Mouse (Mus musculus) frontal cortex, postnatal 36 days (tissue): Measurements from ENCODE around the gene Isoc2a.
"Not testable (repeated sequence)": the region's sequence is repeated elsewhere in the genome, so short reads cannot be mapped to it uniquely, and the experiment has no call there.

Source experiments
- DNase-seq, 2 experiments: peaks; one replicate each; pipeline ENCODE4 v3.0.0; 2022; ENCODE audit warnings: low spot score in 2 of 2

Gene Isoc2a

DNA sequence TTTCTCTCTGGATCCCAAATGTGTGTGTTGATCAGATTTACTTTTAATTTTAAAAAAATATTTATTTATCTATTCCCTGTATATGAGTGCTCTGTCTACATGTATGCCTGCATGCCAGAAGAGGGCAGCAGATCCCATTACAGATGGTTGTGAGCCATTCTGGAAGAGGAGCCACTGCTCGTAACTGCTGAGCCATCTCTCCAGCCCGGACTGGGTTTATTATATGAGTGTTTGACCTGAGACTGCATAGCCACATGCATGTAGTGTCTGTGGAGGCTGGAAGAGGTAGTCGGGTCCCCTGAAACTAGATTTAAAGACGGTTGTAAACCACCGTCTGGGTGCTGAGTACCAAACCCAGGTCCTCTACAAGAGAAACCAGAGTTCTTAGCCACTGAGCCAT, 11.9 kb upstream of the Isoc2a start:
- DNase-seq: peak in 1 of 2 experiments; percentile 37

DNA sequence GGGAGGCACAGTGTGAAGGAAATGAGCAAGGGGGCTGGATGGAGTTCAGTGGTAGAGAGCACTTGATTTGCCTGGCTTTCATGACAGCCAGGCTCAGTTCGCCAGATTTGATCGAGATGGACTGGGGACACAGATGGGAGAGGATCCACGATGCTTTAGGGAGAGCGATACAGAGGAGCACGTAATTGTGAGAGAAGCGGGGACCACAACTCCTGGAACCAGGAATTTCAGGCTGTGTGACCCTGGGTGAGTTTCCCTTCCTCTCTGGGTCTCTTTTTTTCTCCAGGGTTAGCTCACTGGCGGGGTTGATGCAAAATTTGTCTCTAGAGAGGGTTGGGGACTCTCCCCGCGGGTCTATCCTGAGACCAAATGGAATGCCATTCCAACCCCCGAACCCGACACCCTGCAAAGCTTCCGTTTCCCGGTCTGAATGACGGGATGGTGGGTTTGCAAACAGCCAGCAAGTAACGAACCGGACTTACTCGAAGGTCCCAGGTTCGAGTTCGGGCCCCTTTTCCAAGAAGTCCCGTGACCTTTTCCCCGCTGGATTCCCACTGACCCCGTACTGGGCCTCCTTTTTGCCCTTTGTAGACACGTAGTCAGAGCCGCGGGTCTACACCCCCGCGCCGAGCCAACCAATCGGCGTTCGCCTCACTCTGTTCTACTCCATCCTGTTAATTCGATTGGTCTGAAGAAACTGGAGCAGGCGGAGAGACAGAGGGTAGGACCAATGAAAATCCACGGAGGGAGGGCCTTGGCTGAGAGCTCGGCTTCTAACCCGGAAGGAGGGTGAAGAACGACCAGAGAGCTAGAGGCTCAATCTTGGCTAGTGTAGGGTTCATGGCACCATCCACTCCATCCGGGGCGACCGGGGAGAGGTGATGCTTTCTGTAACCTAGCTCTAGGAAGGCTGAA, 11.1 kb upstream of the Isoc2a start:
- DNase-seq: peak; percentile 93 to 98

DNA sequence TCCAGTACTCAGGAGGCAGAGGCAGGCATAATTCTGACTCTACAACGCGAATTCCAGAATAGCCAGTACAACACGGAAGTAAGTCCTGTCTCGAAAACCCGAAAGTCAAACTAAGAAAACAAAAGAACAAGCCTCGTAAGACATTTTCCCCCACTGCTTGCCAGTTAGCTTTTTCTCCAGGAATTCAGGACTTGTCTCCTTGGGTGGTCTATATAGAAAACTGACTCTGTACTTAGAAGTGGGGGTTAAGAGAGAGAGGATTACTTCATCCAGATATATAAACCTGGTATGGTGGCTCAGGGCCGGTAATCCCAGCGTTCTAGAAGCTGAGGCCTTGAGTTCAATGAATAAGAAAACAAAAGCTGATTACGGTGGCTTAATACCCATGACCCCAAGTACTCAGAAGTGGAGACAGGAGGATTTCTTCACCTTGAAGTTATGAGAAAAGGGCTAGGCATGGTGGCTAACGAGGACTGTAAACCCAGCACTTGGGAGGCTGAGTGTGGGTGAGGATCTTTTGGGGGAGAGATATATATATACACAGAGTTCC, 10.2 kb upstream of the Isoc2a start:
- no peak for DNase-seq

DNA sequence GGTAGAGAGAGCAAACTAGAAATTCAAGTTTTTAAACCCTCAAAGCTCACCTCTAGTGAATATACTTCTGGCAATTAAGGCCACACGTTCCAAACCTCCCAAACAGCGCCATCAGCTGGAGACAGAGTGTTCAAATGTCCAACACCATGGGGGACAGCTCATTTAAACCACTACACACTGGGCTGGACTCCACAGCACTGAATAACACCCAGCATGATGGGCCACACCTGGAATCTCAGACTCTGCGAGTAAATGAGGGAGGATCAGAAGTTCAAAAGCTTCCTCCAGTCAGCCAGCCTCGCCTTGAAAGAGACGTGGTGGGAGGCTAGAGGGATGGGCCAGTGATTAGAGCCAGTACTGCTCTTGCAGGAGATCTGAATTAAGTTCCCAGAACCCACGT, 6.8 kb upstream of the Isoc2a start, which contains the start of gene Isoc2b:
Gene Isoc2b (minus strand): TSS at position 126 of the 400 bp plus-strand sequence.
- no peak for DNase-seq

DNA sequence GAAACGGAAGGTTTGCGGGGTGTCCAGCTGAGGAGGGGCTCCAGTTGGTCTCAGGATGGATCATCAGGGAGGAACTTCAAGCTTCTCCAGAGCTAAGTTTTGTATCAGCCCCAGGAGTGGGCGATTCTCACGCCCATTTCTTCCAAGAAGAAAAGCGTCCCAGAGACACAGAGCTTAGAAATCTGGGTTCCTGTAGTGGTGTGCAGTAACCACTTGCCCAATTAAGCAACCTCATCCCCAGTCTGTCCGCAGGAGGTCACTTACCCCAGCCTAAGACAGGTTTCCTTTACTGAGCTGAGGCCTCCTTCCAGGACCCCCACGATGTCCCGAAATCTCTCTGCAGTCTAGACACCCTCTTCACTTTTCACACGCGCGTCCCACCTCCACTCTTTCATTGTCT, 273 bp downstream of the Isoc2a start:
- DNase-seq: no peak

DNA sequence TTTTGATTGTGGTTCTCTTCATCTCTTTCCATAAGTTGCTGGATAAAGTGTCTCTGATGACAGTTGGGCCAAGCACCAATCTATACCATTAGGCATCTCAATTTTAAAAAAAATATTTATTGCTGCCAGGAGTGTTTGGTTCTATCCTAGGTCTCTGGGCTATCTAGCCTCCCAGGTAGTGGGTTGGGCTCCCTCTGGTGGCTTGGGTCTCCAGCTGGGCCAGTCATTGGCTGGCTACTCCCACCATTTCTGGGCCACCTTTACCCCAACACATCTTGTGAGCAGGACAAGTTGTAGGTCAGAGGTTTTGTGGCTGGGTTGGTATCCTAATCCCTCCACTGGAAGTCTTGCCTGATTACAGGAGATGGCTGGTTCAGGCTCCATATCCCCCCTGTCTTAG, 1.2 kb downstream of the Isoc2a start:
- no peak for DNase-seq

DNA sequence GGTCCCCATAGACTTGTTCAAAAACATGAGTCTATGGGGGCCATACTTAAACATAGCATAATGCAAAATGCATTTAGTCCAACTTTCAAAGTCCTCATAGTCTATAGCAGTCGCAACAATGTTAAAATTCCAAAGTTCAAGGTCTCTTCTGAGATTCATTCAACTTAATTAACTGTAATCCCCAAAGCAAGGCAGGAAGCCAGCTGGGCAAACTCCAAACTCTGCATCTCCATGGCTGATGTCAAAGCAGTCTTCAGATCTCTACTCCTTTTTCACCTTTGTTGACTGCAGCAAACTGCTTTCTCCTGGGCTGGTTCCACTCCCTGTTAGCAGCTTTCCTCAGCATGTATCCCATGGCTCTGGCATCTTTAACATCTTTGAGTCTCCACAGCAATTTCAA, 2.1 kb downstream of the Isoc2a start:
- not testable (repeated sequence) for DNase-seq

DNA sequence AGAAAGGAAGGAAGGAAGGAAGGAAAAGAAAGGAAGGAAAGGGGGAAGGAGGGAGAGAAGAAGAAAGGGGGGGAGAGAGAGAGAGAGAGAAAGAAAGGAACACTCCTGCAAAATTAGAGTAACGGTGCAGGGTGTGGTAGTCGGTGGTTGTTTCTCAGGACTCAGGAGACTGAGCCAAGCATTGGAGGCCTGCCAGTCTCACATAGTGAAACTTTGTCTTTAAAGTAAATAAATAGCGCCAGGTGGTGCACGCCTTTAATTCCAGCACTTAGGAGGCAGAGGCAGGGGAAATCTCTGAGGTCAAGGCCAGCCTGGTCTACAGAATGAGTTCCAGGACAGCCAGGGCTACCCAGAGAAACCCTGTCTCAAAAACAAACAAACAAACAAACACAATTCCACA, 9.7 kb downstream of the Isoc2a start:
- DNase-seq: no peak

DNA sequence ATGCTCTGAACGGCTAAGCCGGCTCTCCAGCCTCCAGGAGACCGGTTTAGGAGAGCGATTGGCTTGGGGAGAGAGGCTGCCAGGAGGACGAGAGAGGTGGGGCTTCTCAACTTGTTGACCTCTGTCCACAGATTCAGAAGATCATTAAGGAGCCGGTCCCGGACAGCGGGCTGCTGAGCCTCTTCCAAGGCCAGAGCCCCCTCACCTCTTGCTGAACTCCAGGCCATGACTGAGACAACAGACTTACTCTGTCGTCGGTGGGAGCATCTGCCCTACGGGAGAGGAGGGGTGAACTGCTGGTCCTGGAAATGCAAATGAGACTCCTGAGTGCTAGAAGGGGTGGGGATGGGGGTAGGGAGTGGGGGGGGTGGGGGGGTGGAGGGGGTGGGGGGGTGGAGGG, 18.2 kb downstream of the Isoc2a start:
- no peak for DNase-seq

DNA sequence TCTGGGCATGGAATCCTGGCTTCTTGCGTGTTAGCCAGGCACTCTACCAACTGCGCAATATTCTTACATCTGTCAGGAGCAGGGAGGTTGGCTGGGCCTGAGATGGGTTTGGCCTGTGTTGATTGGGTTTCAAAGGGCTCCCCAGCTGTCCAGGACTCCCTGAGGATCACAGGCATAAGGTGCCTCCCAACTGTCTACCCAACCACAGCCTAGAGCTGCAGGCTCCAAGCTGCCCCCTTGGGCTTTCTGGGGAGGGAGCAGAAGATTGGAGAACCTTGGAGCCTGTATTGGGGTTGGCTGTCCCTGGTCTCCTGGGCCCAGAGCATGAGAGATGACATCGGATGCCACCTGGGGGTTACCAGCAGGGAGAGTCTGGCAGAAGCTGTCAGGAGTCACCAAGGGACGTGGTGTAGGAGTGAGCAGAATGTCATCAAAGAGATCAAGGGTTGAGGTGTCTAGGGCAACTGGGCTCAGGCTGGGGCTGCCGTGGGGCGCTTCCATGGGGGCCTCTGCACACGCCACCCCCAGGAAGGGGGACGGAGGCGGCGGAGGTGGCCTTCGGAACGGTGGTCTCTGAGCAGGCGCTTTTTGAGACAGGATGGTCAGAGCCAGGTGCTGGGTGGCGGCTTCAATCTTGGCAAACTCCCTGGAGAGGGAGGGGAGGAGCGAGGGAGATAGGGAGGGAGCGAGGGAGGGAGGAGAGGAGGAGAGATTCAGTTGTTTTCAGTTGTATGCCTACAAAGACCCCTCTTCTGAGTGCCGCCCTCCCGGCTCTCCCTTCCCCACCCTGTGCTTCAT, 22.1 kb downstream of the Isoc2a start:
- DNase-seq: no peak

DNA sequence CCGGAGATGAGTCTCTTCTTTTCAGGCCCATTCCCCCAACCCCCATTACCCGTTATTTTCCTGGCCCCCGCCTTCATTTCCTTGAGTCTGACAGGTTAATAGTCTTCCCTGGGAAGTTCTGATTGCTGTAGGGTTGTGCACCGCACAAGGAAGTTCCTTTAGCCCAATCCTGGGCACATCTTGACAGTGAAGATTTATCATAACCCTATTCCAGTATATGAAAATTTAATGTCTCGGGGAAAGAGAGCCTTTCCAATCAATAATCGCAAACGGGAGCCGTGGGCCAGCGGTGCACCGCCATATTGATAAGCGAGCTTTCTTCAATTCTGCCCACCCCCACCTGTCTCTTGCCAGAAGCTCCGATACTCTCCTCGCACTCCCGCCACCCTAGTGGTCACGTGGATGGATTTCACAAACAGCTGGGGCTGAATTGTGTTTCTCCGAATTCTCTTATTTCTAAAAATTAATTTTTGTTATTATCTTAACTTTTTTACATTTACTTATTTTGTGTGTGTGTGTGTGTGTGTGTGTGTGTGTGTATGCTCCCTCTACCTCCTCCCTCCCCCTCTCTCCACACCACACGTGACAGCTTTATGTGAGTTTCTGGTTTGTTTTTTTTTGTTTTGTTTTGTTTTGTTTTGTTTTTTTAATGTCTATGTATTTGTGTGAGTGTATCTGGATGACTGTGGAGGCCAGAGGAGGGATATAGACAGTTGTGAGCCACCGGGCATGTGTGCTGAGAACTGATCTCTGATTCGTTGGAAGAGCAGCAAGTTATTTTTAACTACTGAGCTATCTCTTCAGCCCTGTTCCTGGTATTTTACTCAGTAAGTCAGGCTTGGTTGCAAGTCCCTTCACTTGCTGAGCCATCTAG, 22.9 kb downstream of the Isoc2a start:
- DNase-seq: no peak

DNA sequence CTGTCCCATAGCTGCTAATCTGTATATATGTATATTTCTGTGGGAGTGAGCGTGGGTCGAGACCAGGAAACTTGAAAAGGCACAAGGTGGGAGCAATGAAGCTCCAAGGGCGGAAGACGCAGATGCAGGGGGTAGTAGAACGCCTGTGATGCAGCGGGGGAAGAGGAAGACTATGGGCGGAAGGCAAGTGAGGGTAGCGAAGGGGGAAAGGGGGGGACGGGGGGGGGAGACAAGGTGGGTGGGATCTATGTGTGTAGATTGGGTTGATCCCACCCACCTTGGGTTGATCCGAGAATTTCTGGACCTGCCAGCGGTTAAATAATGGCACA, 23.5 kb downstream of the Isoc2a start:
- no peak for DNase-seq

DNA sequence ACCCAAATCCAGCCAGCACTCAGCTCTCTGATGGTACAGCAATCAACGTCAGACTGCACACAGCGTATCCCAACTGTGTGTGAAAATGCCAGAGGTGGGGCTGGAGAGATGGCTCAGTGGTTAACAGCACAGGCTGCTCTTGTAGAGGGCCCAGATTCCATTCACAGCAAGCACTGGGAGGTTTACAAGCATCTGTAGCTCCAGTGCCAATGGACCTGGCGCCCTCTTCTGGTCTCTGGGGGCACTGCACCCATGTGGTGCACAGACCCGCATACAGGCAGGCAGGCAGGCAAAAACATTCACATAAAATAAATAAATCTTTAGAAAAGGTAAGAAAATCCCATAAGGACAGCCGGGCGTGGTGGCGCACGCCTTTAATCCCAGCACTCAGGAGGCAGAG, 24.2 kb downstream of the Isoc2a start:
- no peak for DNase-seq

DNA sequence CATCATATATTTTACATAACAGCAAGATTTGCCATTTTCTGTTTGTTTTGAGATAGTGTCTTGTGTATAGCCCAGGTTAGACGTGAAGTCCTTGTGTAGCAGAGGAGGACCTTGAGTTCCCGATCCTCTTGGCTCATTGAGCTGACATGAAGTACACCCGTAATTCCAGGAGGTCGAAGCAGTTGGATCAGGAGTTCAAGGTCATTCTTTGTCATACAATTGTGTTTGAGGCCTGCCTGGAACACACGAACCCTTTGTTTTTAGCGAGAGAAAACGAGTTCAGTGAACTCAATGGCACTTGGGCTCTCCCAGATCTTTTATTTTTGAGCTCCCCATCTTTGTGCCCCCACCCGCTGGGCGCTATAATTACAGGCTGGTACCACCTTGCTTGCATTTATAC, 25.5 kb downstream of the Isoc2a start:
- DNase-seq: no peak

DNA sequence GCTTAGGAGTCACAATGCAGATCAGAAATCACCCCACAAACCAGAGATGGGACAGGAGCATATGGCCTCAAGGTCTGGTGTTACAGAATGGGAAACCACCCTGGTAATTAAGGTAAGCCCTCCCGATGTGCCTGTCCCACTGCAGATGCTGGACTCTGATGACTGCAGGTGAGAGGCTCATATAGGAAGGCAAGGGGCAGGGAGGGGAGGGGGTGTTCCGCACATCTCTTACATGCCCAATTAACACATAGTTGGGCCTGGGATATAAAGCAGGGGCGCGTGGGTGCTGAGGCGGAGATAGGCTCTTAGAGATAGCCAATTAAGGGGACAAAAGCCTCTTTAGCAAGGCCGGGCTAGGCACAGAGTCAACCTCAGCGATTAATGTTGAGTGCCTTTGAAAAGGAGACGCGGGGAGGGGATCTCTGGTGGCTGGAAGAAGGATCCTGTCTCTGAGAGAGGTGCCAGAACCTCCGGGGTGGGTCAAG, 29.6 kb downstream of the Isoc2a start, which contains the start of gene Gm36210:
Gene Gm36210 (minus strand): TSS at position 51 of the 485 bp plus-strand sequence.
- DNase-seq: no peak

DNA sequence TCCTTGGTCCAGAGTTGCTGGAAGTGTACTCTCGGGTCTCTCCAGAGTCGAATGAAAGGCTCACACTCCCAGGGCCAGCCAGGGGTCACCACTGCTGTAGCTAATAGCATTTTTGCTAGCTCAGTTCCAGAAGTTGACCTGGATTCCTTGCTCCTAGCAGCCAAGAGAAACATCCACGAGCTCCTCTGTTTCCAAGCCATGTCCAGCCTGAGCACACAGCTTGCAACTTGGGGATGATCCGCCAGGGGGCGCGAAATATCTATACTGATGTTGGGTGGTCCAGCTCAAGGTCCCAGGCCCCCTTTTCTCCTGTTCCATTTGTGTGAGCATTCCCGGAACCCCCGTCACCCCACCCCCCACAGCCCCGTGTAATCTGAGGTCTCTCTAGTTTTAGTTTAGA, 34.6 kb downstream of the Isoc2a start:
- DNase-seq: peak in 1 of 2 experiments; percentile 45

DNA sequence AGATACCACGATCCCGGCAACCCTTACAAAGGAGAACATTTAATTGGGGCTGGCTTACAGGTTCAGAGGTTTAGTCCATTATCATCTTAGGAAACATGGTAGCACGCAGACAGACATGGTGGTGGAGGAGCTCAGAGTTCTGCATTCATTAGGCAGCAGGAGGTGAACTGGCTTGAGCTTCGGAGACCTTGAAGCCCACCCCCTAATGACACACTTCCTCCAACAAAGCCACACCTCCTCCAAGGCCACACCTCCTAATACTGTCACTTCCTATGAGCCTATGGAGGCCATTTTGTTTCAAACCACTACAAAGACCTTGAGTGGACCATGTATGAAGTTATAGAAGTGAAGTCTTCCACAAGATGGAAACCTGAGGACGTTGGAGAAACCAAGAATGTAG, 35.3 kb downstream of the Isoc2a start:
- no peak for DNase-seq

DNA sequence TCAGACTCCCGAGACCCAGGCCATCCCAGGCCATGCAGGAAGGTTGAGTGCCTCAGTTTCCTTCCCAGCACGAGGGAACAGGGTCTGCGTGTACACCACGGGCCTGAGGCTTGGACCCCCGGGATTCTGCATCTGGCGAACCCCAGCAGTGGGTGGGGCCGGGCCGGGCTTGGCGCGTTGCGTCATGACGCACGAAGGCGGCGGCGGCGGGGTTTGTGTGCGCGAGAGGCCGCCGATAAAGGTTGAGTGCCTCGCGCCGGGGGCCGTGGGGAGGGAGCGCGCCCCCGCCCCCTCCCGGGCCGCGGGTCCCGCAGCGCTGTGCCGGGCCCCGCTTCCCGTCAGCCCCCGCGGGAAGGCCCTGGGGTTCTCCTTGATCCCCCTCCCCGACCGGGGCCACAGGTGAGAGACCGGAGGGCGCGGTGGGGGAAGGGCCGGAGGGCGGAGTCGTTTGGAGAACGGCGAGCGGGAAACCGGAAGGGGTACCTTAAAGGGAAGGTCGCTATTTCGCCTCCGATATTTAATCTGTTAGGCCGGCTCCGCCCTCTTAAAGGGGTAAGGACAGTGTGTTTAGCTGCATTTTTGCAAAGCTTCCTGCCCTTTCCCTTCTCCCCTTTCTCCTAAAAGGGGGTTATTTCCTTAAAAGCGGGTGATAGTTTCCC, 38.2 kb downstream of the Isoc2a start, which contains the start of gene Zfp628:
Gene Zfp628 (plus strand): TSS at position 211 of the 659 bp plus-strand sequence.
- peak; percentile 91 to 96 for DNase-seq

DNA sequence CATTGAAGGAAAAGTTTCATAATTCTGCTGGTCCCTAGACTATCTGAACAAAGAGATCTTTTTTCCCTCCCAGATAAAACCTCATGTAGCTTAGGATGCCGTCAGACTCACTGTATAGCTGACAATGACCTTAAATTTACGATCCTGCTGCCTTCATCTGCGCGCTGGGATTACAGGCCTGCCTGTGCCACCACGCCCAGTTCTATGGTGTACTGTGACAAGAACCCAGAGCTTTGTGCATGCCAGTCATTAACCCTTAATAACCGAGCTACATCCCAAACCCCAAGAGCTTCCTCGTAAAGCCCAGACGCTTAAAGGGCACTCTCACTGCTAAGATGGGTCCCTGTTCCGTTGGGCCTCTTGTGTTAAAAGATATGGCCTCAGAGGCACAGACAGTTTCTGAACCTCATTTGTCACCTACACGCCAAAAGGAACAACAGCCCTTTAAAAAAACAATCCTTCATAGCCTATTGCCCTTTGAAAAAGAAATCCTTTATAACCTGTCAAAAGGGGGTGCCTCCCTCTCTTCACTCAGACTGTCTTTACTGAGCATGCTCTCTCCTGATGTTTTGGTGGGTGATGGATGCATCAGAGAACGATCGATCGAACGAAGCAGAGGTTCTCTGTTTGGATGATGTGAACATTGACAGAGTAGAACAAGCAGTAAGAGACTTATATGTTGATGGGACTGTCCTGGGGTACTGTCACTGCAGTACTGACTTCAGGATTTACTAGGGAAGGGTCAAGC, 38.9 kb downstream of the Isoc2a start:
- peak; percentile 43 to 54 for DNase-seq

DNA sequence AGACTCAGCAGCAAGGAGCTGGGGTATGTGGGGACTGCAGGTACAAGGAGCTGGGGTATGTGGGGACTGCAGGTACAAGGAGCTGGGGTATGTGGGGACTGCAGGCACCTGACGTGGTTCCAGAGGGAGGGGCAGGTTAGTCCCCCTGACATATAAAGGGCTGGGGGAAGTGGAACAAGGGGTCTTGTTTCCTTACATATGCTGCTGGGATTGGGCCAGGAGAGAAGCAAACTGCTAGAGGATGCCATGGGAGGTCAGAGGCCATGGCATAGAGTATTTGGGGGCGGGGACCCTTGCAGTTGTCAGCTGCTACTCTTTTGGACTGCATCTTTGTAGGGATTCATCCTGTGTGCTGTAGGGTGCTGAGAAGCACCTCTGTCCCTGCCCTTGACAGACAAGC, 40.5 kb downstream of the Isoc2a start:
- no peak for DNase-seq
